Mouse (Mus musculus) cortical plate, adult 2 months (tissue): Measurements from ENCODE around the gene Dcaf1. TPM values are rescaled to one million over a fixed set of nuclear protein-coding genes. Genes with fewer than 3 reads are reported as not detected.

Experiments used
- H3K27ac ChIP-seq: fragments of 200-500 bp; 2 replicates; pipeline ENCODE4 v1.5.1; 2012; ENCODE audit warnings: low read length, control low read depth, inconsistent platforms; ENCODE audit not compliant: insufficient read depth
- H3K4me1 ChIP-seq: fragments of 200-500 bp; 2 replicates; pipeline ENCODE4 v1.6.1; 2011; ENCODE audit warnings: low read length; ENCODE audit not compliant: control insufficient read depth, insufficient read depth
- H3K4me3 ChIP-seq: fragments of 200-500 bp; 2 replicates; pipeline ENCODE4 v1.5.1; 2011; ENCODE audit warnings: mild to moderate bottlenecking, low read length, control low read depth; ENCODE audit not compliant: insufficient read depth
- CTCF ChIP-seq: fragments of 200-500 bp; IDR thresholded peaks from 2 replicates; pipeline ENCODE4 v1.5.1; 2011; ENCODE audit warnings: mild to moderate bottlenecking, control low read depth, low read length; ENCODE audit not compliant: insufficient read depth; ENCODE audit errors: extremely low read depth
- POLR2A ChIP-seq: fragments of 200-500 bp; IDR thresholded peaks from 2 replicates; pipeline ENCODE4 v1.6.1; 2011; ENCODE audit warnings: mild to moderate bottlenecking, low read length, control low read depth; ENCODE audit not compliant: insufficient read depth; ENCODE audit errors: extremely low read depth
- polyA plus RNA-seq: library from polyadenylated mRNA; depleted of rRNA; stranded (reverse); fragments of >200 nt; gene quantifications from 2 replicates; pipeline ENCODE4 v1.2.3, GENCODE M21; 2012

The Dcaf1 gene
- polyA plus RNA-seq, 1 experiment, result 18.4 TPM

- no peak overlapping the region for H3K27ac ChIP-seq
- peaks cover 10% of the 10 kb centered on the region; the same call in 1 of the 2 replicates for H3K4me1 ChIP-seq
- no peak for TF ChIP-seq CTCF
- no peak for TF ChIP-seq POLR2A
- H3K4me3 ChIP-seq, result peak overlapping the region; percentile 48
Measured at GRCm38 (mm10) chr9:106885901-106886731, 64.4 kb downstream of the Dcaf1 start.

GRCm38 (mm10) chr9:106886828-106887702 lies 65.4 kb downstream of the Dcaf1 start, which contains the start of gene Rbm15b:
Rbm15b (minus strand) TSS chr9:106887428.
- peak; percentile 56 for TF ChIP-seq CTCF
- TF ChIP-seq POLR2A, result peak; percentile 36; the same call in 1 of the 2 replicates
- H3K4me1 ChIP-seq, result peaks cover 10% of the 10 kb centered on the region; the same call in 1 of the 2 replicates
- 0 out of 2 replicates have a peak within 1 kb of the TSS, but pooled peaks have one; percentile 32 for H3K27ac ChIP-seq
- H3K4me3 ChIP-seq, result peak within 1 kb of the TSS; percentile 48

GRCm38 (mm10) chr9:106888346-106888745 lies 66.7 kb downstream of the Dcaf1 start:
- TF ChIP-seq CTCF (no peak), POLR2A (no peak)
- Histone ChIP-seq H3K4me1 (peaks cover 9% of the 10 kb centered on the region; the same call in 1 of the 2 replicates), H3K27ac (no peak overlapping the region), H3K4me3 (no peak overlapping the region)

- TF ChIP-seq POLR2A (no peak), CTCF (no peak)
- Histone ChIP-seq H3K4me1 (peaks cover 9% of the 10 kb centered on the region; the same call in 1 of the 2 replicates), H3K27ac (no peak overlapping the region), H3K4me3 (no peak overlapping the region)
Measured at GRCm38 (mm10) chr9:106889321-106889720, 67.6 kb downstream of the Dcaf1 start.

- Histone ChIP-seq H3K27ac (no peak overlapping the region), H3K4me1 (peaks cover 9% of the 10 kb centered on the region; the same call in 1 of the 2 replicates), H3K4me3 (peak overlapping the region; percentile 55; the same call in 1 of the 2 replicates)
- TF ChIP-seq POLR2A, result no peak
- TF ChIP-seq CTCF, result no peak
Measured at GRCm38 (mm10) chr9:106890496-106891240, 69.0 kb downstream of the Dcaf1 start.

- TF ChIP-seq POLR2A (no peak), CTCF (no peak)
- peak overlapping the region; percentile 55 for H3K4me3 ChIP-seq
- no peak overlapping the region for H3K27ac ChIP-seq
- H3K4me1 ChIP-seq, result peaks cover 9% of the 10 kb centered on the region; the same call in 1 of the 2 replicates
Measured at GRCm38 (mm10) chr9:106891341-106891741, 69.7 kb downstream of the Dcaf1 start.

GRCm38 (mm10) chr9:106891829-106892551 lies 70.3 kb downstream of the Dcaf1 start, which contains the start of gene Manf:
Manf (minus strand) TSS chr9:106891979.
- Histone ChIP-seq H3K4me3 (peak within 1 kb of the TSS; percentile 55), H3K27ac (peak within 1 kb of the TSS; percentile 49; the same call in 1 of the 2 replicates), H3K4me1 (peaks cover 9% of the 10 kb centered on the region; the same call in 1 of the 2 replicates)
- peak; percentile 96 for TF ChIP-seq POLR2A
- TF ChIP-seq CTCF, result no peak

- Histone ChIP-seq H3K4me1 (peaks cover 9% of the 10 kb centered on the region; the same call in 1 of the 2 replicates), H3K4me3 (peak overlapping the region; percentile 55), H3K27ac (peak overlapping the region; percentile 49; the same call in 1 of the 2 replicates)
- TF ChIP-seq CTCF (no peak), POLR2A (no peak)
Measured at GRCm38 (mm10) chr9:106892552-106892875, 70.8 kb downstream of the Dcaf1 start.

GRCm38 (mm10) chr9:106893327-106893726 lies 71.7 kb downstream of the Dcaf1 start:
- H3K27ac ChIP-seq, result no peak overlapping the region
- H3K4me3 ChIP-seq, result no peak overlapping the region
- TF ChIP-seq CTCF (no peak), POLR2A (no peak)
- peaks cover 9% of the 10 kb centered on the region; the same call in 1 of the 2 replicates for H3K4me1 ChIP-seq
